Mouse (Mus musculus): ENCODE measurements around the gene Antxr1.

GRCm38 (mm10) chr6:87165536-87166311 lies 169.9 kb downstream of the Antxr1 start:
- TF ChIP-seq CTCF (IDR thresholded peaks at IDR 0.05; ENCODE audit: borderline replicate concordance, insufficient read depth, low read length) (no peak), POLR2A (IDR thresholded peaks at IDR 0.05; ENCODE audit: low read depth, low read length) (no peak)

All from embryonic fibroblast, embryonic 13.5 days (primary cell).